Mouse (Mus musculus): ENCODE measurements around the gene Mfap1a.

- TF ChIP-seq CTCF (IDR thresholded peaks at IDR 0.05; ENCODE audit: control insufficient read depth, insufficient read depth, low read length) (no peak), POLR2A (IDR thresholded peaks at IDR 0.05; ENCODE audit: borderline replicate concordance, control insufficient read depth, low read depth, low read length) (no peak)
Measured at GRCm38 (mm10) chr2:121477491-121478266, 28.8 kb downstream of the Mfap1a start.
